Mouse (Mus musculus) limb, embryonic 14.5 days (tissue): ENCODE measurements around the gene Zbtb20. TPM values are rescaled to one million over a fixed set of nuclear protein-coding genes. Genes with fewer than 3 reads are reported as not detected.
A peak's percentile ranks its signal among the peaks of the same experiment; 100 is the strongest.

Experiments
- ATAC-seq: fragments of 200-750 bp; cut with Nextera tagmentation; 2 replicates; pipeline ENCODE4 v1.8.0; 2017; ENCODE audit warnings: low read depth, moderate number of reproducible peaks, moderate TSS enrichment; ENCODE audit not compliant: low FRiP score
- DNase-seq: peaks from one replicate; pipeline ENCODE4 v3.0.0-alpha.2; 2015; ENCODE audit warnings: low spot score
- H3K27ac ChIP-seq: fragments of 300-500 bp; sonication (generic); replicated peaks from 2 replicates; pipeline ENCODE4 v1.5.1; 2014; ENCODE audit warnings: low read depth, mild to moderate bottlenecking, low read length, moderate library complexity, mixed read lengths
- H3K27me3 ChIP-seq: fragments of 300-500 bp; sonication (generic); 2 replicates; pipeline ENCODE4 v1.6.1; 2014; ENCODE audit warnings: low read length, mixed read lengths; ENCODE audit not compliant: control insufficient read depth, insufficient read depth
- H3K36me3 ChIP-seq: fragments of 300-500 bp; sonication (generic); 2 replicates; pipeline ENCODE4 v1.6.1; 2014; ENCODE audit warnings: mild to moderate bottlenecking, low read length, moderate library complexity, mixed read lengths; ENCODE audit not compliant: control insufficient read depth, insufficient read depth
- H3K4me1 ChIP-seq: fragments of 300-500 bp; sonication (generic); 2 replicates; pipeline ENCODE4 v1.6.1; 2014; ENCODE audit warnings: antibody characterized with exemption, low read length, mixed read lengths; ENCODE audit not compliant: control insufficient read depth, insufficient read depth
- H3K4me2 ChIP-seq: fragments of 300-500 bp; sonication (generic); replicated peaks from 2 replicates; pipeline ENCODE4 v1.6.1; 2014; ENCODE audit warnings: low read depth, mild to moderate bottlenecking, low read length, moderate library complexity; ENCODE audit not compliant: severe bottlenecking
- H3K4me3 ChIP-seq: fragments of 300-500 bp; sonication (generic); replicated peaks from 2 replicates; pipeline ENCODE4 v1.5.1; 2014; ENCODE audit warnings: low read length
- H3K9ac ChIP-seq: fragments of 300-500 bp; sonication (generic); 2 replicates; pipeline ENCODE4 v1.6.1; 2014; ENCODE audit warnings: mild to moderate bottlenecking, low read depth, low read length, moderate library complexity; ENCODE audit not compliant: severe bottlenecking
- H3K9me3 ChIP-seq: fragments of 300-500 bp; sonication (generic); 2 replicates; pipeline ENCODE4 v1.6.1; 2016; ENCODE audit warnings: low read length; ENCODE audit not compliant: control insufficient read depth
- POLR2A ChIP-seq: fragments of 200-500 bp; IDR thresholded peaks from 2 replicates; pipeline ENCODE4 v1.8.0; 2012; ENCODE audit warnings: inconsistent platforms, mild to moderate bottlenecking, moderate library complexity, borderline replicate concordance; ENCODE audit not compliant: insufficient read depth, insufficient read length; ENCODE audit errors: extremely low read depth
- WGBS: fragments of 180-500 bp; shearing (Covaris S2); extraction: QIAGEN DNeasy Blood & Tissue Kit; methylation state at CpG from one replicate; pipeline ENCODE4 v1.1.7; 2014; 5-methylcytosine and 5-hydroxymethylcytosine counted together
- polyA plus RNA-seq, 2 experiments: library from polyadenylated mRNA; depleted of rRNA in 1 of 2; stranded (reverse) in 1 of 2; unstranded in 1 of 2; fragments of >200 nt; fragmentation: Nextera tagmentation in 1 of 2; extraction: Ambion mirVana in 1 of 2; gene quantifications; 2 replicates each; pipeline versions ENCODE4 v1.2.1 to v1.2.3; 2012 to 2014

The Zbtb20 gene
- polyA plus RNA-seq, 2 experiments, result 2.5 to 17.6 TPM

GRCm38 (mm10) chr16:43628662-43629061 is 753.0 kb downstream of the Zbtb20 start:
- 86% methylated on average over 5 of the region's 5 CpGs for WGBS
- no peak for TF ChIP-seq POLR2A
- Histone ChIP-seq H3K9me3 (no peaks in the 10 kb centered on the region), H3K9ac (no peak overlapping the region), H3K27ac (no peak overlapping the region), H3K27me3 (no peaks in the 10 kb centered on the region), H3K36me3 (no peaks in the 10 kb centered on the region), H3K4me2 (no peak overlapping the region), H3K4me1 (no peaks in the 10 kb centered on the region), H3K4me3 (no peak overlapping the region)
- DNase-seq (no peak), ATAC-seq (no peak)

GRCm38 (mm10) chr16:43631758-43632157 is 756.1 kb downstream of the Zbtb20 start:
- no peak overlapping the region for H3K4me3 ChIP-seq
- H3K4me2 ChIP-seq, result no peak overlapping the region
- DNase-seq (no peak), ATAC-seq (no peak)
- H3K9ac ChIP-seq, result no peak overlapping the region
- H3K27me3 ChIP-seq, result no peaks in the 10 kb centered on the region
- no peaks in the 10 kb centered on the region for H3K9me3 ChIP-seq
- TF ChIP-seq POLR2A, result no peak
- H3K27ac ChIP-seq, result no peak overlapping the region
- no peaks in the 10 kb centered on the region for H3K36me3 ChIP-seq
- WGBS, result 79% methylated on average over 2 of the region's 2 CpGs
- H3K4me1 ChIP-seq, result no peaks in the 10 kb centered on the region

GRCm38 (mm10) chr16:43634037-43634436 is 758.4 kb downstream of the Zbtb20 start:
- TF ChIP-seq POLR2A, result no peak
- ATAC-seq (no peak), DNase-seq (no peak)
- Histone ChIP-seq H3K9me3 (no peaks in the 10 kb centered on the region), H3K4me1 (peaks cover 3% of the 10 kb centered on the region; the same call in 1 of the 2 replicates), H3K27ac (no peak overlapping the region), H3K27me3 (no peaks in the 10 kb centered on the region), H3K4me2 (no peak overlapping the region), H3K36me3 (no peaks in the 10 kb centered on the region), H3K9ac (no peak overlapping the region), H3K4me3 (no peak overlapping the region)
- 53% methylated on average over 7 of the region's 7 CpGs for WGBS

- no peaks in the 10 kb centered on the region for H3K9me3 ChIP-seq
- no peak overlapping the region for H3K9ac ChIP-seq
- no peak overlapping the region for H3K27ac ChIP-seq
- H3K27me3 ChIP-seq, result no peaks in the 10 kb centered on the region
- no peak overlapping the region for H3K4me2 ChIP-seq
- ATAC-seq (no peak), DNase-seq (no peak)
- H3K36me3 ChIP-seq, result no peaks in the 10 kb centered on the region
- 88% methylated on average over 8 of the region's 8 CpGs for WGBS
- peaks cover 3% of the 10 kb centered on the region; the same call in 1 of the 2 replicates for H3K4me1 ChIP-seq
- no peak for TF ChIP-seq POLR2A
- no peak overlapping the region for H3K4me3 ChIP-seq
Observed at GRCm38 (mm10) chr16:43637241-43637640, 761.6 kb downstream of the Zbtb20 start.

GRCm38 (mm10) chr16:43638406-43639049 is 762.8 kb downstream of the Zbtb20 start:
- WGBS, result 56% methylated on average over 21 of the region's 21 CpGs
- ATAC-seq, result 0 out of 2 replicates have a peak, but pooled peaks have one; percentile 41

More at GRCm38 (mm10) chr16:43638406-43639049, 762.8 kb downstream of the Zbtb20 start:
- peaks cover 3% of the 10 kb centered on the region; the same call in 1 of the 2 replicates for H3K4me1 ChIP-seq
- H3K27ac ChIP-seq, result no peak overlapping the region
- 0 out of 2 replicates have a peak overlapping the region, but pooled peaks have one; percentile 12 for H3K9ac ChIP-seq
- H3K4me3 ChIP-seq, result peak overlapping the region; percentile 10; the same call in 1 of the 2 replicates
- no peak for DNase-seq
- no peak for TF ChIP-seq POLR2A
- no peaks in the 10 kb centered on the region for H3K9me3 ChIP-seq
- H3K36me3 ChIP-seq, result no peaks in the 10 kb centered on the region
- H3K4me2 ChIP-seq, result peak overlapping the region; percentile 33
- no peaks in the 10 kb centered on the region for H3K27me3 ChIP-seq
